Mouse (Mus musculus) kidney, embryonic 14.5 days (tissue): Measurements from ENCODE around the gene Fancc. TPM values are rescaled to one million over a fixed set of nuclear protein-coding genes. Genes with fewer than 3 reads are reported as not detected.

Experiments used
- microRNA counts: library from miRNA; unstranded; fragments of <30 nt; microRNA quantifications from one replicate; lab custom pipeline; 2017
- microRNA-seq: library from miRNA; unstranded; fragments of <30 nt; microRNA quantifications from one replicate; pipeline ENCODE4, GENCODE M21; 2016
- polyA plus RNA-seq: library from polyadenylated mRNA; unstranded; fragments of >200 nt; fragmentation: Nextera tagmentation; extraction: Ambion mirVana; gene quantifications from 2 replicates; pipeline ENCODE4 v1.2.1, GENCODE M21; 2014

Fancc gene
- polyA plus RNA-seq, 1 experiment from 2014 or later = 24.5 TPM

MicroRNAs encoded within 50 kb of the gene (microRNA counts, 519-probe panel; counts per million panel counts)
- 6,103 counts per million, percentile 63 among the panel's probes with 10 or more counts for microRNA mmu-miR-23b (lab: Ali Mortazavi, UCI)
- microRNA mmu-miR-24 (lab: Ali Mortazavi, UCI) = 5,439 counts per million, percentile 51 among the panel's probes with 10 or more counts
- 4,429 counts per million, percentile 30 among the panel's probes with 10 or more counts for microRNA mmu-miR-27b (lab: Ali Mortazavi, UCI)

Small RNA genes lying within 50 kb of the gene (microRNA-seq; reads per million reads assigned to microRNA genes)
- gene Mir23b = 27,723 reads per million, percentile 98 among the genes with 10 or more reads in this experiment
- gene Mir24-1 = not detected
- gene Mir27b = 2,323 reads per million, percentile 85 among the genes with 10 or more reads in this experiment
- gene Mir3074-1 = not detected

Other genes starting within 250 kb of the Fancc start
- gene Ptch1, start 76.3 kb upstream of the Fancc start, polyA plus RNA-seq = 17.9 and 28.2 TPM in 2 replicates